Mouse (Mus musculus): ENCODE results near the gene Exosc6. TPM values are rescaled to one million over a fixed set of nuclear protein-coding genes. Genes with fewer than 3 reads are reported as not detected.

The Exosc6 gene
- total and polyA plus RNA-seq, 2 experiments from 2014 or later, result not detected

- Histone ChIP-seq H3K4me2 (ENCODE audit: low read depth, low read length) (no peak overlapping the region), H3K27ac (no peak overlapping the region), H3K4me1 (ENCODE audit: insufficient read depth, low read length) (no peaks in the 10 kb centered on the region), H3K4me3 (ENCODE audit: low read length) (no peak overlapping the region), H3K9me3 (ENCODE audit: low read length) (no peaks in the 10 kb centered on the region), H3K27me3 (ENCODE audit: insufficient read depth, low read length) (no peaks in the 10 kb centered on the region), H3K9ac (replicated peaks; ENCODE audit: low read length) (no peak overlapping the region), H3K36me3 (ENCODE audit: insufficient read depth, low read length) (peaks cover 92% of the 10 kb centered on the region)
- WGBS, result 40% methylated on average over 2 of the region's 2 CpGs
- ATAC-seq (no peak), DNase-seq (ENCODE audit: low spot score) (no peak)
- peak; percentile 39 for TF ChIP-seq CTCF (IDR thresholded peaks at IDR 0.05; ENCODE audit: low read depth)
These were observed 12.0 kb upstream of the Exosc6 start for GRCm38 (mm10) chr8:111044003-111044734.

- Histone ChIP-seq H3K27ac (no peak overlapping the region), H3K27me3 (ENCODE audit: insufficient read depth, low read length) (no peaks in the 10 kb centered on the region), H3K4me3 (ENCODE audit: low read length) (no peak overlapping the region), H3K9me3 (ENCODE audit: low read length) (no peaks in the 10 kb centered on the region), H3K9ac (replicated peaks; ENCODE audit: low read length) (no peak overlapping the region), H3K36me3 (ENCODE audit: insufficient read depth, low read length) (peaks cover 96% of the 10 kb centered on the region), H3K4me2 (ENCODE audit: low read depth, low read length) (no peak overlapping the region), H3K4me1 (ENCODE audit: insufficient read depth, low read length) (no peaks in the 10 kb centered on the region)
- TF ChIP-seq CTCF (IDR thresholded peaks at IDR 0.05; ENCODE audit: low read depth), result no peak
- ATAC-seq (no peak), DNase-seq (ENCODE audit: low spot score) (no peak)
- WGBS, result 92% methylated on average over 2 of the region's 2 CpGs
These were observed 7.4 kb upstream of the Exosc6 start for GRCm38 (mm10) chr8:111048694-111049093.

- no peak for TF ChIP-seq CTCF (IDR thresholded peaks at IDR 0.05; ENCODE audit: low read depth)
- Histone ChIP-seq H3K9ac (replicated peaks; ENCODE audit: low read length) (no peak overlapping the region), H3K4me1 (ENCODE audit: insufficient read depth, low read length) (no peaks in the 10 kb centered on the region), H3K36me3 (ENCODE audit: insufficient read depth, low read length) (peaks cover 96% of the 10 kb centered on the region), H3K9me3 (ENCODE audit: low read length) (no peaks in the 10 kb centered on the region), H3K4me3 (ENCODE audit: low read length) (no peak overlapping the region), H3K27me3 (ENCODE audit: insufficient read depth, low read length) (no peaks in the 10 kb centered on the region), H3K4me2 (ENCODE audit: low read depth, low read length) (no peak overlapping the region), H3K27ac (no peak overlapping the region)
- no peak for DNase-seq (ENCODE audit: low spot score)
- 96% methylated on average over 7 of the region's 7 CpGs for WGBS
- ATAC-seq, result no peak
These were observed 7.0 kb upstream of the Exosc6 start for GRCm38 (mm10) chr8:111049106-111049505.

- peak; percentile 5 for DNase-seq (ENCODE audit: low spot score)
- H3K4me2 ChIP-seq (ENCODE audit: low read depth, low read length), result no peak overlapping the region
These were observed 2.2 kb upstream of the Exosc6 start for GRCm38 (mm10) chr8:111053827-111054518.

DNA sequence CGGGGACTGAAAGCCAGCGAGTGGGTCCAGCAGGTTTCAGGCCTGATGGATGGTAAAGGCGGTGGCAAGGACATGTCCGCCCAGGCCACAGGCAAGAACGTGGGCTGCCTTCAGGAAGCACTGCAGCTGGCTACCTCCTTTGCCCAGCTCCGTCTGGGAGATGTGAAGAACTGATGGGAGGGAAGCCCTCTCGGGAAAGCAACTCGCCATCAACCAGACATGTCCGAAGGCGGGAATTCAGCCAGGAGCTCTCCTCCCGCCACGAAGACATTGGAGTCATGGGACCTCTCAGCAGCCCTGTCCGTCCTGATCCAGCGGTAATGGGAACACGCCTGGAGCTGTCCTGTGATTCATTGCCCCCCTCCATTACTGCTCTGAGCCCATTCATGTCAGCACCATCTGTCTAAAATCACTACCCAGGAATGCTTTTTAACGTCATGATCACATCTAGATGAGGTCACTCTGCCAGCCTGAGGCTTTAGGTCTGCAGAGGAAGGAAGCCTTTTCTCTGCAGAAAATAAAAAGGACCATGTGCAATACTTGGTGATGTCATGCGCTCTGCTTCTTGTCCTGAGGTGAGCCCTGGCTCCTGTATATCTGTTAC is 1.0 kb upstream of the Exosc6 start:
- peaks cover 56% of the 10 kb centered on the region for H3K36me3 ChIP-seq (ENCODE audit: insufficient read depth, low read length)
- ATAC-seq (no peak), DNase-seq (ENCODE audit: low spot score) (no peak)
- TF ChIP-seq CTCF (IDR thresholded peaks at IDR 0.05; ENCODE audit: low read depth), result no peak
- H3K9me3 ChIP-seq (ENCODE audit: low read length), result no peaks in the 10 kb centered on the region
- no peak overlapping the region for H3K27ac ChIP-seq
- no peaks in the 10 kb centered on the region for H3K27me3 ChIP-seq (ENCODE audit: insufficient read depth, low read length)
- no peak overlapping the region for H3K4me2 ChIP-seq (ENCODE audit: low read depth, low read length)
- no peak overlapping the region for H3K4me3 ChIP-seq (ENCODE audit: low read length)
- WGBS, result 91% methylated on average over 17 of the region's 17 CpGs
- peaks cover 10% of the 10 kb centered on the region for H3K4me1 ChIP-seq (ENCODE audit: insufficient read depth, low read length)
- no peak overlapping the region for H3K9ac ChIP-seq (replicated peaks; ENCODE audit: low read length)

More at GRCm38 (mm10) chr8:111053827-111054518, 2.2 kb upstream of the Exosc6 start:
- peaks cover 10% of the 10 kb centered on the region for H3K4me1 ChIP-seq (ENCODE audit: insufficient read depth, low read length)
- no peak overlapping the region for H3K27ac ChIP-seq
- H3K9me3 ChIP-seq (ENCODE audit: low read length), result no peaks in the 10 kb centered on the region
- 88% methylated on average over 12 of the region's 12 CpGs for WGBS
- no peak for ATAC-seq
- TF ChIP-seq CTCF (IDR thresholded peaks at IDR 0.05; ENCODE audit: low read depth), result no peak
- H3K36me3 ChIP-seq (ENCODE audit: insufficient read depth, low read length), result peaks cover 67% of the 10 kb centered on the region
- H3K27me3 ChIP-seq (ENCODE audit: insufficient read depth, low read length), result no peaks in the 10 kb centered on the region
- H3K9ac ChIP-seq (replicated peaks; ENCODE audit: low read length), result no peak overlapping the region
- H3K4me3 ChIP-seq (ENCODE audit: low read length), result no peak overlapping the region

- Histone ChIP-seq H3K4me2 (ENCODE audit: low read depth, low read length) (no peak overlapping the region), H3K9ac (replicated peaks; ENCODE audit: low read length) (no peak overlapping the region), H3K36me3 (ENCODE audit: insufficient read depth, low read length) (peaks cover 50% of the 10 kb centered on the region), H3K27me3 (ENCODE audit: insufficient read depth, low read length) (no peaks in the 10 kb centered on the region), H3K9me3 (ENCODE audit: low read length) (no peaks in the 10 kb centered on the region), H3K4me1 (ENCODE audit: insufficient read depth, low read length) (peaks cover 10% of the 10 kb centered on the region), H3K4me3 (ENCODE audit: low read length) (no peak overlapping the region), H3K27ac (no peak overlapping the region)
- 0 out of 2 replicates have a peak, but pooled peaks have one; percentile 15 for ATAC-seq
- WGBS, result 68% methylated on average over 2 of the region's 2 CpGs
- TF ChIP-seq CTCF (IDR thresholded peaks at IDR 0.05; ENCODE audit: low read depth), result no peak
- no peak for DNase-seq (ENCODE audit: low spot score)
These were observed 478 bp upstream of the Exosc6 start for GRCm38 (mm10) chr8:111055661-111056060.
